19 mouse cellular contexts compared by ENCODE assay signal in the genomic region with DNA sequence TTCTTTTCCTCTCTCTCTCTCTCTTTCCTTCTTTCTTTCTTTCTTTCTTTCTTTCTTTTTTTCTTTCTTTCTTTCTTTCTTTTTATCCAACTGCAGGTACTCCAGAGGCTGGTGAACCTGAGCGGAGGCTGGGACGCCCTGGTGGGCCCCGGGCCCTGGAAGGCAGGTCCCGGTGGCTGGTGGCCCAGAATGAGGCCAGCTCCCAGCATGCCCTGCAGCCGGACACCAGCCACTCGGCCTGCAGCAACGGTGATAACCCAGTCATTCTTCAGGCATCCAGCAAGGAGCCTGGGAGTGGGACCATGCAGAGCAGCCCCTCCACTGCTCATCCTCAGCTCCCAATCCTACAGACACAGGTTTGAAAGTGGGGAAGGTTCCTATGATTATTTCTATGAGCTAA. TPM values are rescaled to one million over a fixed set of nuclear protein-coding genes. Genes with fewer than 3 reads are reported as not detected.
DNase-seq lines count a peak whose midpoint lies in the region; ATAC-seq and TF ChIP-seq lines count a peak whose summit lies in the region.
"Had no signal": no experiment of that assay in that cellular context is flagged by ENCODE, and none has a peak within 500 bp of the region (broad histone marks: within the 10 kb centered on the region; RNA-seq: fewer than 3 reads in every experiment).

No protein-coding gene starts in this region.

- no peak overlapping the region for H3K4me2 ChIP-seq in forebrain, postnatal 0 days (ENCODE audit: low read depth)
- H3K4me2 ChIP-seq: limb, embryonic 12.5 days; liver, embryonic 13.5 days; midbrain, embryonic 12.5 days had no signal

- H3K27ac ChIP-seq in forebrain, postnatal 0 days (ENCODE audit: low read depth, low read length) = no peak overlapping the region
- H3K27ac ChIP-seq: embryonic facial prominence, embryonic 10.5 days; limb, embryonic 12.5 days; liver, embryonic 13.5 days; midbrain, embryonic 12.5 days had no signal

- 87% methylated on average over 7 of the region's 7 CpGs for WGBS in forebrain, postnatal 0 days

- peaks cover 45% of the 10 kb centered on the region for H3K36me3 ChIP-seq in forebrain, postnatal 0 days (ENCODE audit: insufficient read depth)

- DNase-seq in cerebellum, adult 18-20 months = peak; percentile 47 to 50
- peak; percentile 9 for DNase-seq in retina, postnatal 1 day
- DNase-seq in retina, embryonic 14.5 days (ENCODE audit: low spot score) = no peak
- peak; percentile 57 to 74 for DNase-seq in cerebellum, postnatal 25 days
- no peak for DNase-seq in layer of hippocampus, adult 18-20 months (ENCODE audit: low spot score in 2 of 2)
- no peak for DNase-seq in forebrain, postnatal 0 days
- DNase-seq: B cell, adult 2 months; kidney, adult 11 months; kidney, postnatal 14 days; liver, embryonic 13.5 days; thymus, adult 18-20 months had no signal

- H3K27me3 ChIP-seq in forebrain, postnatal 0 days (ENCODE audit: insufficient read depth, low read length) = no peaks in the 10 kb centered on the region
- H3K27me3 ChIP-seq: limb, embryonic 12.5 days; liver, embryonic 13.5 days; midbrain, embryonic 12.5 days; Patski had no signal

- ATAC-seq in cerebellum, adult (ENCODE audit: insufficient number of reproducible peaks, low FRiP score, low TSS enrichment) = no peak
- no peak for ATAC-seq in forebrain, postnatal 0 days
- ATAC-seq: forebrain, embryonic 14.5 days; hindbrain, embryonic 16.5 days; Patski had no signal

- no peak for TF ChIP-seq CTCF in forebrain, postnatal 0 days (IDR thresholded peaks at IDR 0.05; ENCODE audit: low read depth)

- H3K9me3 ChIP-seq in forebrain, postnatal 0 days (ENCODE audit: low read length) = no peaks in the 10 kb centered on the region
- H3K9me3 ChIP-seq: embryonic facial prominence, embryonic 10.5 days; limb, embryonic 12.5 days; liver, embryonic 13.5 days; midbrain, embryonic 12.5 days had no signal

- H3K4me3 ChIP-seq in forebrain, postnatal 0 days (ENCODE audit: low read depth, low read length) = no peak overlapping the region
- H3K4me3 ChIP-seq: embryonic facial prominence, embryonic 10.5 days; erythroblast, embryonic 14.5 days; limb, embryonic 12.5 days; liver, embryonic 13.5 days; midbrain, embryonic 12.5 days had no signal

- no peak overlapping the region for H3K9ac ChIP-seq in forebrain, postnatal 0 days
- H3K9ac ChIP-seq: limb, embryonic 12.5 days; liver, embryonic 13.5 days; midbrain, embryonic 12.5 days had no signal

- H3K4me1 ChIP-seq in forebrain, postnatal 0 days (ENCODE audit: insufficient read depth) = peaks cover 8% of the 10 kb centered on the region; the same call in 1 of the 2 replicates

RNA-seq across cellular contexts. Expression of a gene that starts 3.5 kb away (rescaled TPM):
- 1 to 10 TPM; 7.6 to 9.2 TPM for total RNA-seq in layer of hippocampus, adult 18-20 months (2021)
- 18.1 and 28.3 TPM in 2 replicates for total RNA-seq in forebrain, postnatal 0 days (2014; rRNA removed)
- polyA plus RNA-seq in forebrain, postnatal 0 days (2015; fragmentation: Nextera tagmentation; extraction: Ambion mirVana) = 6.1 and 10.3 TPM in 2 replicates

RNA-seq across cellular contexts. Expression of a gene that starts 4.1 kb away (rescaled TPM):
- total RNA-seq in layer of hippocampus, adult 18-20 months (2021) = 100 to 1,000 TPM; 103 to 108 TPM
- 29.3 and 39.9 TPM in 2 replicates for total RNA-seq in forebrain, postnatal 0 days (2014; rRNA removed)
- polyA plus RNA-seq in forebrain, postnatal 0 days (2015; fragmentation: Nextera tagmentation; extraction: Ambion mirVana) = 12.6 and 23.7 TPM in 2 replicates

RNA-seq across cellular contexts. Expression of a gene that starts 36.8 kb away (rescaled TPM):
- 10 to 100 TPM; 55.7 to 58.5 TPM for total RNA-seq in layer of hippocampus, adult 18-20 months (2021)
- total RNA-seq in forebrain, postnatal 0 days (2014; rRNA removed) = 23.7 and 31.9 TPM in 2 replicates
- polyA plus RNA-seq in forebrain, postnatal 0 days (2015; fragmentation: Nextera tagmentation; extraction: Ambion mirVana) = 6.6 and 10.6 TPM in 2 replicates

RNA-seq across cellular contexts. Expression of a gene that starts 45.3 kb away (rescaled TPM):
- 1 to 10 TPM in 1 of 2 experiments, not detected in 1; 1.6 TPM for total RNA-seq in layer of hippocampus, adult 18-20 months (2021)
- total RNA-seq in forebrain, postnatal 0 days (2014; rRNA removed) = 2.4 and 2.8 TPM in 2 replicates
- polyA plus RNA-seq in forebrain, postnatal 0 days (2015; fragmentation: Nextera tagmentation; extraction: Ambion mirVana) = 3.8 and 7.7 TPM in 2 replicates
- polyA plus RNA-seq: Patski had no signal

RNA-seq across cellular contexts. Expression of a gene that starts 56.4 kb away (rescaled TPM):
- 10 to 100 TPM; 27.4 to 30.4 TPM for total RNA-seq in layer of hippocampus, adult 18-20 months (2021)
- total RNA-seq in forebrain, postnatal 0 days (2014; rRNA removed) = 29.0 and 36.1 TPM in 2 replicates
- 27.4 and 27.9 TPM in 2 replicates for polyA plus RNA-seq in forebrain, postnatal 0 days (2015; fragmentation: Nextera tagmentation; extraction: Ambion mirVana)

Comparison
In these comparisons a context has a peak if more than half of its experiments do, and no peak if none do; other contexts are left out.
1. DNase-seq: peak in cerebellum, adult 18-20 months (2 of 2), retina, postnatal 1 day (single experiment) and cerebellum, postnatal 25 days (2 of 2); none in retina, embryonic 14.5 days (single experiment), layer of hippocampus, adult 18-20 months (0 of 2) and forebrain, postnatal 0 days (single experiment).